Mouse (Mus musculus): Measurements from ENCODE around the gene 9630041A04Rik.

- TF ChIP-seq CTCF (IDR thresholded peaks at IDR 0.05; ENCODE audit: low read depth) = no peak
- no peak for TF ChIP-seq EP300 (optimal IDR thresholded peaks at IDR 0.05)
Observed at GRCm38 (mm10) chr9:101918771-101919170, 57.1 kb downstream of the 9630041A04Rik start.
